ENCODE assay signal across 22 mouse cellular contexts in the genomic region with DNA sequence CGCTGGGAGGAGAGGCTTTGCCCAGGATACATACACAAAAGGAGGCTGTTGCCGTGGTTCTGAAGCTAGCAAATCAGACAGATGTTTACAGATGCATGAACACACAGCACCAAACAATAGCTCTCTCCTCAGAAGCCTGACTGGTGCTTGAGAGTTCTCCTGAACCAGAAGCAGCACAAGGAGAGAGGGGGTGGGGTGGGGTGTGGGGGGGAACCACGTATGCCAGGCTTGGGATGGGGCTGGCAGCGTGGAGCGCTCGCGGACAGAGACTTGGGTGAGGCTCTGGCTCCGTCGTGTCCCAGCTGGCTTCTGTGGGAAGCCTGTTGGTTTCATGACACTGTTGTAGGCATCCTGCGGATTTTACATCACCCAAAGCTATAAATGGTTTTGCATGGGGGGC. TPM values are rescaled to one million over a fixed set of nuclear protein-coding genes. Genes with fewer than 3 reads are reported as not detected.
DNase-seq lines count a peak whose midpoint lies in the region; ATAC-seq and TF ChIP-seq lines count a peak whose summit lies in the region.
"Had no signal": no experiment of that assay in that cellular context is flagged by ENCODE, and none has a peak within 500 bp of the region (broad histone marks: within the 10 kb centered on the region; RNA-seq: fewer than 3 reads in every experiment).

No protein-coding gene starts in this region.

- no peaks in the 10 kb centered on the region for H3K27me3 ChIP-seq in forebrain, embryonic 15.5 days
- no peaks in the 10 kb centered on the region for H3K27me3 ChIP-seq in neural tube, embryonic 14.5 days (ENCODE audit: control insufficient read depth, insufficient read depth, low read length)
- H3K27me3 ChIP-seq: liver, embryonic 12.5 days had no signal

- no peak overlapping the region for H3K9ac ChIP-seq in forebrain, embryonic 15.5 days (replicated peaks)
- no peak overlapping the region for H3K9ac ChIP-seq in neural tube, embryonic 14.5 days (replicated peaks; ENCODE audit: low read depth, low read length)
- H3K9ac ChIP-seq: liver, embryonic 12.5 days; lung, embryonic 14.5 days had no signal

- no peak overlapping the region for H3K4me2 ChIP-seq in forebrain, embryonic 15.5 days (replicated peaks)
- H3K4me2 ChIP-seq in neural tube, embryonic 14.5 days (ENCODE audit: low read depth, low read length) = no peak overlapping the region
- H3K4me2 ChIP-seq: liver, embryonic 12.5 days; lung, embryonic 14.5 days had no signal

- peaks cover 28% of the 10 kb centered on the region for H3K4me1 ChIP-seq in forebrain, embryonic 15.5 days
- 0 out of 2 replicates have a peak, but pooled peaks cover 2% of the 10 kb centered on the region for H3K4me1 ChIP-seq in neural tube, embryonic 14.5 days (ENCODE audit: control insufficient read depth, insufficient read depth, low read length)
- H3K4me1 ChIP-seq: liver, embryonic 12.5 days had no signal

- WGBS in forebrain, embryonic 15.5 days = 22% methylated on average over 10 of the region's 10 CpGs
- 18% methylated on average over 10 of the region's 10 CpGs for WGBS in neural tube, embryonic 14.5 days

- no peak for TF ChIP-seq POLR2A in brain, embryonic 14.5 days (IDR thresholded peaks at IDR 0.05; ENCODE audit: borderline replicate concordance, extremely low read depth, insufficient read depth, insufficient read length, poor library complexity, severe bottlenecking)

- DNase-seq in frontal cortex, postnatal 14 days (ENCODE audit: low spot score in 2 of 2) = no peak
- peak; percentile 55 for DNase-seq in brain, embryonic 14.5 days (ENCODE audit: low read depth)
- DNase-seq in layer of hippocampus, postnatal 14 days (ENCODE audit: low spot score in 2 of 2) = no peak
- no peak for DNase-seq in ovary, adult 18-20 months (ENCODE audit: low spot score)
- DNase-seq: adrenal gland, postnatal 10 days; cerebellum, adult 11 months; cerebellum, postnatal 25 days; embryo, embryonic 11 days; heart, adult 18-20 months; heart, postnatal 36 days; kidney, adult 8-10 months; kidney, postnatal 25 days; lung, embryonic 14.5 days; lung, postnatal 36 days; right cerebral cortex, postnatal 25 days; thymus, postnatal 14 days had no signal

- peak overlapping the region; percentile 35 for H3K27ac ChIP-seq in forebrain, embryonic 15.5 days (replicated peaks)
- no peak overlapping the region; the same call in 1 of the 2 replicates for H3K27ac ChIP-seq in neural tube, embryonic 14.5 days (ENCODE audit: low read depth, low read length)
- H3K27ac ChIP-seq: liver, embryonic 12.5 days had no signal

- ATAC-seq in frontal cortex, adult (ENCODE audit: low TSS enrichment) = peak; percentile 41
- peak; percentile 67; the same call in 1 of the 2 replicates for ATAC-seq in forebrain, embryonic 15.5 days (replicated peaks)
- ATAC-seq in neural tube, embryonic 14.5 days (ENCODE audit: low read depth) = peak; percentile 60; the same call in 1 of the 2 replicates
- ATAC-seq: activated CD4-positive, CD25-positive, alpha-beta regulatory T cell, adult 4 months; liver, embryonic 12.5 days had no signal

- H3K9me3 ChIP-seq in forebrain, embryonic 15.5 days = no peaks in the 10 kb centered on the region
- no peaks in the 10 kb centered on the region for H3K9me3 ChIP-seq in neural tube, embryonic 14.5 days (ENCODE audit: control insufficient read depth, low read length)
- H3K9me3 ChIP-seq: G1E; liver, embryonic 12.5 days had no signal

- H3K36me3 ChIP-seq in forebrain, embryonic 15.5 days = no peaks in the 10 kb centered on the region
- no peaks in the 10 kb centered on the region for H3K36me3 ChIP-seq in neural tube, embryonic 14.5 days (ENCODE audit: control insufficient read depth, insufficient read depth, low read length)
- H3K36me3 ChIP-seq: G1E; liver, embryonic 12.5 days had no signal

- TF ChIP-seq CTCF in brain, embryonic 14.5 days (IDR thresholded peaks at IDR 0.05; ENCODE audit: borderline replicate concordance, extremely low read depth, insufficient read depth, insufficient read length) = no peak

- no peak overlapping the region for H3K4me3 ChIP-seq in forebrain, embryonic 15.5 days
- no peak overlapping the region for H3K4me3 ChIP-seq in neural tube, embryonic 14.5 days (ENCODE audit: low read depth, low read length)
- H3K4me3 ChIP-seq: liver, embryonic 12.5 days had no signal

RNA-seq across cellular contexts. Expression of a gene that starts 55.1 kb away (rescaled TPM):
- 98.6 and 121 TPM in 2 replicates for polyA plus RNA-seq in brain, embryonic 14.5 days (2012; rRNA removed)
- polyA plus RNA-seq in forebrain, embryonic 15.5 days (2015; fragmentation: Nextera tagmentation; extraction: Ambion mirVana) = 97.7 and 106 TPM in 2 replicates
- polyA plus RNA-seq in neural tube, embryonic 14.5 days (2014; fragmentation: Nextera tagmentation; extraction: Ambion mirVana) = 103 and 108 TPM in 2 replicates
- total RNA-seq in layer of hippocampus, postnatal 14 days (2021) = 10 to 100 TPM; 92.0 to 92.7 TPM
